Mouse (Mus musculus): ENCODE results near the gene Hcn1. TPM values are rescaled to one million over a fixed set of nuclear protein-coding genes. Genes with fewer than 3 reads are reported as not detected.
"Not testable (repeated sequence)": the region's sequence is repeated elsewhere in the genome, so short reads cannot be mapped to it uniquely, and the experiment has no call there.

Hcn1 gene
- total RNA-seq, 4 experiments from 2014 or later: 0.05 to 0.10 (median 0.07) TPM

DNA sequence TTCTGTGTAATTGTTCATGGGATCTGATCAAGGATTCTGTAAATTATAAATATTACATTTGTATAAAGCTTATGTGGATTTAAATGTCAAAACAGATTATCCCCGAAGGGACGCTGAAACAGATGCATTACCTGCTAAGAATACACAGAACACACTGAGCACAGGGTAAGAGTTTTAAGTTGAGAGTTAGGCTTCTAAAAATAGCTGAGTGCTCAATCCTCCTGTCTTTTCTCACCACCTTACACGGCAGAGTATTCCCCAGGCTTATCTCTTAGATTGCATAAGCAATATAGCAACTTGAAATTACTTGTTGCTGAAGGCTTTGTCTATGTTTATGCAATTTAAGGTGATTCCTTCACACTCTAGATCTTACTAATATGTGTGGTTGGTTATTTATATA is 256.3 kb downstream of the Hcn1 start:
- DNase-seq (ENCODE audit: low spot score in 2 of 2): no peak

DNA sequence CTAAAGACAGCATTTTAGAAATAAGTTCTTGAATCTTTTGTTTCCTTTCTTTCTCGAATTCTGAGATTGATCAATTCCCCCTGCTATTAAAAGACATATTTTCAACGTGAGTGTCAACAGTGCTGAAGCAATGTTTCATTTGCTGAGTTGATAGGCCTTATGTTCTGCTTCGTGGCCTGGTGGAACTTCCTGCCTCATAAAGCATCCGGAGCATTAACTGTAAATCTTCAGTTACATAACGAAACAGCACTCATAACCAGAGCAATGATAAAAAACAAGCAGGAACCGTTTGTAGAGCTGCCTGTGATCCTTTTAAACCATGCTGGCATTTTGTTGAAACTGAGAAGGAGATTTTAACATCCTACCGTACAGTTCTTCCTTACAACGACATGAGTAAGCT is 275.7 kb downstream of the Hcn1 start:
- DNase-seq (ENCODE audit: low spot score in 2 of 2): no peak

GRCm38 (mm10) chr13:117880471-117881225 is 278.5 kb downstream of the Hcn1 start:
- DNase-seq (ENCODE audit: low spot score in 2 of 2): no peak

DNA sequence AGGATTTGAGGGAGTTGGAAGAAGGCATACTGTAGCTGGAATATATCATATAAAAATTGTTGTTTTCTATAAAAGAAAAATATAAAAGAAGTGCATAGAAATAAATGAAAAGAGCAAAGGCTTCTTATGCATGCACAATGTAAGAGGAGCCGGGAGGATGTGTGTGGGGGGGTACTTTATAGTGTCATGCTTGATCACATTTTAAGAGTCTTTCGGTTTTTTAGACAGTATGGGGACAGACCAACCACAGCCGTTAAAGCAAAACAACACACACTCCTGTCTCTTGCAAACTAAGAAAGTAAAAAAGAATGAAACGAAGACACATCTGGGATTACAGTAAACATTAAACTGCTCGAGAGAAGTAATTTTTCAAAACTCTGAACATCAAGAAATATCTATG is 290.0 kb downstream of the Hcn1 start:
- no peak for DNase-seq (ENCODE audit: low spot score in 2 of 2)

DNA sequence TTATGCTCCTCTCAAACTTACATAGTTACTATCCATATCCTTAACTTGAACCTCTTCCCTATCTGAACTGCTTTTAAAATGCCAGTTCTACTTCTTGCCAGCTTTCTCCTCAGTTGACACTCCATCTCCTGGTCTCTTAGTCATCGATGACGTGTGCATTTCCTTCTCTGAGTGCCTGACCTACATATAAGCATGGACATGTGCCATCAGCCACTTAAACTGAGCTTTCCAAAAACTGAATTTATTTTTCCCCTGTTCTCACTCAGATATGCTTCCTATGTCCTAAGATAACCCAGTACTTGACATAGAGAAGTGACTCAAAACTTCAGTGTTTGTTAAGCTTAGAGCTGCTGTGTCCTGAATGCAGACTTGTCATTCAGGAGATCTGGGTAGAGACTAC is 295.9 kb downstream of the Hcn1 start:
- DNase-seq (ENCODE audit: low spot score in 2 of 2): no peak

GRCm38 (mm10) chr13:117907801-117908200 is 305.7 kb downstream of the Hcn1 start:
- DNase-seq (ENCODE audit: low spot score in 2 of 2): no peak

DNA sequence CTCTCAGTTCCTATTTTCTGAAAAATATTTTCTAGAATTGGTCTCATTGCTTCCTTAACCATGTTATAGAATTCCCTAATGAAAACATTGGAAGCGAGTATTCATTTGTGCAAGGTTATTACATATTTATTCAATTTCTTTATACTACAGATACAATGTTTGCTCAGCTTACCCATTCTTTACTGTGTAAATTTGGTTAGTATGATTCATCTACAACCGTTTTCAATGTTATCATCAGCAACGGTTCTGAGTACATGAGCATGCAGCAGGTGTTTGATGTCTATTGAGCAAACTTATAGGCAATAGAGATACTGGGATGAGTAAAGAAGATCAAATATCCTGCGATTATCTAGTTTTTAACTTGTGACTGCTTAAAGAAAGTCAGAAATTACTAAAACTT is 327.6 kb downstream of the Hcn1 start:
- no peak for DNase-seq (ENCODE audit: low spot score in 2 of 2)

- DNase-seq (ENCODE audit: low spot score in 2 of 2): no peak
These were observed 329.6 kb downstream of the Hcn1 start for GRCm38 (mm10) chr13:117931746-117932145.

DNA sequence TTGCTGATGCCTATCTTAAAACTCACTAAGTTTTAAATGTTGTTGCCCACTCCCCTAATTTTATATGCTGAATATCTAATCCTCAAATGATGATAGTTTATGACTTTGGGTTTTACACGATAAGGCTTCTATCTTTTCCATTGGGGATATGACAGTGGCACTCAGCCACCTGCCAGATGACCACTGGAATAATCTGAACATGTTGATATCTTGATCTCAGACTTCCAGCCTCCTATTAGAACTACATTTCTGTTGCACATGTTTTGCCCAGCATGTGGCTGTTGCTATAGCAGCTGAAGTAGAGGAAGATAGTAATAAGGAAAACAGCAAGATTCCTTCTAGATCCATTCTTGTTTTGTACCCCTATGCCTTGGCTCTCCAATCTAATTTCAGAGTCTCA is 336.6 kb downstream of the Hcn1 start:
- no peak for DNase-seq (ENCODE audit: low spot score in 2 of 2)

DNA sequence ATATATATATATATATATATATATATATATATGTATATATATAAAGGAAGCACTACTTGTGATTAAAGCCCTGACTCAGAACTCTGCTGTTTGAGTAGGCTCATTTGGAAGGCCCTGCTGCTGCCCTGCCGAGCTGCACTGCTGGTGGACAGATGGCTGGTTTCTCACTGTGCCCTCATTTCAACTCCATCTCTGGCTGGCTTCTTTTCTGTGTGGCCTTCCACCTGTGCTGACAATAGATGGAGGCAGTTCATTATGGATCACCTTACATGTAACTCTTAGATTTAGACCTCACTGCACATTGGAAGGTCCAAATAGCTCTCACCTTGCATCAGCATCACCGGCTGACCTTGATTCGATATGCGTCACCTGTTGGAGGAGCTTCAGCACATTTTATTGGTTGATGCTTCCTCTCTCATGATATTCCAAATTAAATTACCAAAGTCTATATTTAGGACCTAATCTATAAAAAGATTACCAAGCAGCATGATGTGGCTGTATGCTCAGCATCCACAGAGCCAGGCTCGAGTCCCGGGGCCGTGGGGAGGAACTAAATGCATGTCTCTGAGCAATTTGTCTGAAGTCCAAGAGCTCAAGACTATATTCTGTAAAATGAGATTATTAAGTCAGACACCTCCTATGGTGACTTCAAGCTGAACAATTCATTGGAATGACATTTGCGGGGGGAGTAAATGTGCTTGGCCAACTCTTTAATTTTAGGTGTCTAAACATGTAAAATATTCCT is 338.6 kb downstream of the Hcn1 start:
- no peak for DNase-seq (ENCODE audit: low spot score in 2 of 2)

DNA sequence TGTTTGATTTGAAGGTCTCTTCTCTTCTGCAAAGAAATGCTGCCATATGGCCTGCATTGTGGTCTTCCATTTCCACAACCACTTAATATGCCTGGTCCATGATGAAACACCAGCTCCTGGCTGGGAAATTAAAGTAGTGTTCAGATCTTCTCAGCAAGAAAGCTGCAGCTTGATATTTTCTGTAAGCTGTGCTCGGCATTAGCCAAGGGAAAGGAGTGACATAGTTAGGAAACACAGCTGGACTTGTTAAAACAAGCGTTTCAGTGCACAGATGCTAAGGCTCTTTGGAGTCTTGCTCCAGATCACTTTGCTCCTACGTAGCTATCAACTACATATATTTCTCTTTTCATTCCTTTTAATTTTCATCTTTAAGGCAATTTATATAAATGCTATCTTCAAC is 344.7 kb downstream of the Hcn1 start:
- DNase-seq (ENCODE audit: low spot score in 2 of 2): no peak

DNA sequence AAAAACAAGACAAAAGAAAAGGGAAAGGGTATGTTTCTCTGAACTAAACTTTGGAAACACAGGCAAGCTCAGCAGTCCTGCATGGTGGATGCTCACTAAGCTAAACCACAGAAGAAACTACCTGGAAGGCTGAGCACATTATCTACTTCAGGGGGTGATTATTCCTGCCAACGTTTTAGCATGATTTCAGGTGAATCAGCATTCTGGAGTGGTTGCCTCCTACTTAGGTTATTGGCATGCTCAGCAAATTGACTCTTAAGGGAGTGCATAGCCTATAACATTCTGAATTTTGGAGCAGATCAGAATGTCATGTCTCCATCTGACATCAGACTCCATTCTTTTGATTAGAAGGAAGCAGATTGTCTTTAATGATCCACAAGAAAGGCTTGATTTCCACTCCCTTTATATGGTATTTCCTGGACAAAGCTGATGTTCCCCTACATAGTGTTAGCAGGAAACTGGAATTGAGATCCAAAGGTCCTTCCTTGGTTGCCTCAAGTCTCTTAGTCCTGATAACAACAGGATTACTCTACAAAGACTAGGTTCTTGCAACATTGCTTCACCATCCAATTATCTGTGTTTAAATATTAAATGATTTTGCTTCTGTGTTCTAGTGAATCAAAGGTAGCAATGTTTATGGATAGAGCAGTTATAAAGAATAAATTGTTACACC is 345.7 kb downstream of the Hcn1 start:
- DNase-seq (ENCODE audit: low spot score in 2 of 2): no peak

- no peak for DNase-seq (ENCODE audit: low spot score in 2 of 2)
These were observed 356.6 kb downstream of the Hcn1 start for GRCm38 (mm10) chr13:117958496-117959421.

- no peak for DNase-seq (ENCODE audit: low spot score in 2 of 2)
These were observed 362.5 kb downstream of the Hcn1 start for GRCm38 (mm10) chr13:117964620-117965019.

GRCm38 (mm10) chr13:117975382-117975781 is 373.3 kb downstream of the Hcn1 start:
- DNase-seq (ENCODE audit: low spot score in 2 of 2): no peak

DNA sequence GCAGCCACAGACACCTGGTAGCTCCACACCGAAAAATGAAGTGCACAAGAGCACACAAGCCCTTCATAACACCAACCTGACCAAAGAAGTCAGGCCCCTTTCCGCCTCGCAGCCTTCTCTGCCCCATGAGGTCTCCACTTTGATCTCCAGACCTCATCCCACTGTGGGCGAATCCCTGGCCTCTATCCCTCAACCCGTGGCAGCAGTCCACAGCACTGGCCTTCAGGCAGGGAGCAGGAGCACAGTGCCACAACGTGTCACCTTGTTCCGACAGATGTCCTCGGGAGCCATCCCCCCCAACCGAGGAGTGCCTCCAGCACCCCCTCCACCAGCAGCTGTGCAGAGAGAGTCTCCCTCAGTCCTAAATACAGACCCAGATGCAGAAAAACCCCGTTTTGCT is 373.7 kb downstream of the Hcn1 start:
- DNase-seq (ENCODE audit: low spot score in 2 of 2): no peak

- DNase-seq (ENCODE audit: low spot score in 2 of 2): no peak
These were observed 382.2 kb downstream of the Hcn1 start for GRCm38 (mm10) chr13:117984339-117984738.

GRCm38 (mm10) chr13:117999767-118000488 is 397.8 kb downstream of the Hcn1 start:
- no peak for DNase-seq (ENCODE audit: low spot score in 2 of 2)

- DNase-seq (ENCODE audit: low spot score in 2 of 2): no peak
These were observed 398.4 kb downstream of the Hcn1 start for GRCm38 (mm10) chr13:118000538-118000937.

- DNase-seq (ENCODE audit: low spot score in 2 of 2): no peak
These were observed 419.1 kb downstream of the Hcn1 start for GRCm38 (mm10) chr13:118021176-118021575.

GRCm38 (mm10) chr13:118022891-118023290 is 420.8 kb downstream of the Hcn1 start:
- not testable (repeated sequence) for DNase-seq (ENCODE audit: low spot score in 2 of 2)

All from gastrocnemius, adult 8-10 months (tissue).